In the genomic region with DNA sequence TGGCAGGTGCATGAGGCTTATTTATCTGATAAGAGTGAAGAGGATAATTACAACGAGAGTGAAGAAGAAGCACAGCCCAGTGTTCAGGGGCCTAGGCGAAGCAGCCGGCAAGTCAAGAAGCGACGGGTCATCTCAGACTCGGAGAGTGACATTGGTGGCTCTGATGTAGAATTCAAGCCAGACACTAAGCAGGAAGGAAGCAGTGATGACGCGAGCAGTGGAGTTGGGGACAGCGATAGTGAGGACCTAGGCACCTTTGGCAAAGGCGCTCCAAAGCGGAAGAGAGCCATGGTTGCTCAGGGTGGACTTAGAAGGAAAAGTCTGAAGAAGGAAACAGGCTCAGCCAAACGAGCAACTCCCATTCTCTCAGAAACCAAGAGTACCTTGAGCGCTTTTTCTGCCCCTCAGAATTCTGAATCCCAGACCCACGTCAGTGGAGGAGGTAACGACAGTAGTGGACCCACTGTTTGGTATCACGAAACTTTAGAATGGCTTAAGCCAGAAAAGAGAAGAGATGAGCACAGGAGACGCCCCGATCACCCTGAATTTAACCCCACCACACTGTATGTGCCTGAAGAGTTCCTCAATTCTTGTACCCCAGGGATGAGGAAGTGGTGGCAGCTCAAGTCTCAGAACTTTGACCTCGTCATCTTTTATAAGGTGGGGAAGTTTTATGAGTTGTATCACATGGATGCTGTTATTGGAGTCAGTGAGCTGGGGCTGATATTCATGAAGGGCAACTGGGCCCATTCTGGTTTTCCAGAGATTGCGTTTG, we compare ENCODE assay signal across 24 mouse cellular contexts. TPM values are rescaled to one million over a fixed set of nuclear protein-coding genes. Genes with fewer than 3 reads are reported as not detected.
DNase-seq lines count a peak whose midpoint lies in the region; ATAC-seq and TF ChIP-seq lines count a peak whose summit lies in the region.
"Had no signal": no experiment of that assay in that cellular context is flagged by ENCODE, and none has a peak within 500 bp of the region (broad histone marks: within the 10 kb centered on the region; RNA-seq: fewer than 3 reads in every experiment).

No protein-coding gene starts in this region.

- WGBS in liver, embryonic 11.5 days: 93% methylated on average over 20 of the region's 20 CpGs
- WGBS in liver, embryonic 12.5 days (ENCODE audit: insufficient replicate concordance): 87% methylated on average over 20 of the region's 20 CpGs
- 80% methylated on average over 20 of the region's 20 CpGs for WGBS in liver, postnatal 0 days (ENCODE audit: insufficient replicate concordance)

- H3K27ac ChIP-seq in liver, embryonic 11.5 days (ENCODE audit: low read depth, low read length): no peak overlapping the region
- H3K27ac ChIP-seq in liver, embryonic 12.5 days: no peak overlapping the region
- H3K27ac ChIP-seq in liver, postnatal 0 days (ENCODE audit: low read depth): no peak overlapping the region
- H3K27ac ChIP-seq: embryonic facial prominence, embryonic 12.5 days; heart, embryonic 10.5 days; hindbrain, embryonic 15.5 days had no signal

- intact Hi-C loops in left cerebral cortex, postnatal 25 days (cut with DNase I): no loop called here

- H3K27me3 ChIP-seq in liver, embryonic 11.5 days (replicated peaks; ENCODE audit: control insufficient read depth, insufficient read depth, low read length): no peaks in the 10 kb centered on the region
- H3K27me3 ChIP-seq in liver, embryonic 12.5 days (replicated peaks): no peaks in the 10 kb centered on the region
- H3K27me3 ChIP-seq in liver, postnatal 0 days (ENCODE audit: insufficient read depth, low read length): no peaks in the 10 kb centered on the region
- H3K27me3 ChIP-seq in splenic B cell, adult 2 months (ENCODE audit: control insufficient read depth, insufficient read depth, low read length, poor library complexity, severe bottlenecking): no peaks in the 10 kb centered on the region
- H3K27me3 ChIP-seq: embryonic facial prominence, embryonic 12.5 days; hindbrain, embryonic 15.5 days had no signal

- TF ChIP-seq EP300 in liver, postnatal 0 days (IDR thresholded peaks at IDR 0.05; ENCODE audit: low read depth): no peak

- H3K36me3 ChIP-seq in liver, embryonic 11.5 days (ENCODE audit: control insufficient read depth, insufficient read depth, low read length): peaks cover 50% of the 10 kb centered on the region
- H3K36me3 ChIP-seq in liver, embryonic 12.5 days: peaks cover 100% of the 10 kb centered on the region
- peaks cover 59% of the 10 kb centered on the region for H3K36me3 ChIP-seq in liver, postnatal 0 days (replicated peaks; ENCODE audit: insufficient read depth, low read length)
- H3K36me3 ChIP-seq in splenic B cell, adult 2 months (ENCODE audit: control insufficient read depth, insufficient read depth, low read length, poor library complexity, severe bottlenecking): peaks cover 6% of the 10 kb centered on the region; the same call in 1 of the 2 replicates

- no peak for TF ChIP-seq CTCF in liver, postnatal 0 days (IDR thresholded peaks at IDR 0.05; ENCODE audit: low read depth)

- no peak overlapping the region for H3K4me3 ChIP-seq in liver, embryonic 11.5 days (ENCODE audit: low read depth, low read length)
- H3K4me3 ChIP-seq in liver, embryonic 12.5 days: no peak overlapping the region
- H3K4me3 ChIP-seq in liver, postnatal 0 days (ENCODE audit: low read depth, low read length): no peak overlapping the region
- H3K4me3 ChIP-seq: embryonic facial prominence, embryonic 12.5 days; heart, embryonic 10.5 days; hindbrain, embryonic 15.5 days had no signal

- no peak overlapping the region for H3K4me2 ChIP-seq in liver, embryonic 11.5 days
- H3K4me2 ChIP-seq in liver, embryonic 12.5 days: no peak overlapping the region
- H3K4me2 ChIP-seq in liver, postnatal 0 days (ENCODE audit: low read depth, low read length): no peak overlapping the region
- H3K4me2 ChIP-seq: embryonic facial prominence, embryonic 12.5 days; hindbrain, embryonic 15.5 days had no signal

- H3K9me3 ChIP-seq in liver, embryonic 11.5 days (ENCODE audit: control insufficient read depth, low read length): no peaks in the 10 kb centered on the region
- H3K9me3 ChIP-seq in liver, embryonic 12.5 days (replicated peaks): no peaks in the 10 kb centered on the region
- H3K9me3 ChIP-seq in liver, postnatal 0 days (ENCODE audit: low read length): no peaks in the 10 kb centered on the region
- H3K9me3 ChIP-seq: embryonic facial prominence, embryonic 12.5 days; heart, embryonic 10.5 days; hindbrain, embryonic 15.5 days had no signal

- peak; percentile 28 for DNase-seq in liver, embryonic 11.5 days (ENCODE audit: low spot score)
- DNase-seq in liver, postnatal 0 days: no peak
- peak; percentile 32 for DNase-seq in splenic B cell, adult 2 months (ENCODE audit: low read depth, low spot score)
- DNase-seq in cerebellum, postnatal 10 days: no peak
- DNase-seq in left cerebral cortex, postnatal 25 days (ENCODE audit: low spot score in 2 of 2): no peak
- DNase-seq in layer of hippocampus, adult 11-12 months (ENCODE audit: low spot score): no peak
- DNase-seq: adrenal gland, postnatal 36 days; cerebellum, adult 11 months; cerebellum, postnatal 14 days; gastrocnemius, postnatal 36 days; heart, postnatal 4 days; kidney, adult 11 months; kidney, postnatal 4 days; layer of hippocampus, adult 9-11 months; lung, postnatal 14 days; right cerebral cortex, postnatal 25 days; spleen, adult 18-20 months; thymus, postnatal 25 days had no signal

- H3K9ac ChIP-seq in liver, embryonic 11.5 days (ENCODE audit: low read depth, low read length): no peak overlapping the region
- no peak overlapping the region for H3K9ac ChIP-seq in liver, embryonic 12.5 days
- H3K9ac ChIP-seq in liver, postnatal 0 days (replicated peaks): no peak overlapping the region
- H3K9ac ChIP-seq: embryonic facial prominence, embryonic 12.5 days; hindbrain, embryonic 15.5 days had no signal

- no peak for ATAC-seq in liver, embryonic 11.5 days (replicated peaks; ENCODE audit: low FRiP score)
- ATAC-seq in liver, embryonic 12.5 days: no peak
- ATAC-seq in granulocyte monocyte progenitor cell, adult 5-6 weeks (replicated peaks; ENCODE audit: poor library complexity, severe bottlenecking): peak; percentile 92
- peak; percentile 42; the same call in 1 of the 2 replicates for ATAC-seq in liver, postnatal 0 days
- ATAC-seq: midbrain, embryonic 16.5 days had no signal

- no peaks in the 10 kb centered on the region for H3K4me1 ChIP-seq in liver, embryonic 11.5 days (replicated peaks; ENCODE audit: control insufficient read depth, insufficient read depth, low read length)
- no peaks in the 10 kb centered on the region; the same call in 1 of the 2 replicates for H3K4me1 ChIP-seq in liver, embryonic 12.5 days
- H3K4me1 ChIP-seq in liver, postnatal 0 days (ENCODE audit: insufficient read depth): 0 out of 2 replicates have a peak, but pooled peaks cover 4% of the 10 kb centered on the region
- H3K4me1 ChIP-seq: embryonic facial prominence, embryonic 12.5 days; heart, embryonic 10.5 days; hindbrain, embryonic 15.5 days had no signal

RNA-seq across cellular contexts. Expression of gene Msh6, which starts 9.8 kb away (rescaled TPM):
- polyA plus RNA-seq in liver, embryonic 11.5 days (2014; fragmentation: Nextera tagmentation; extraction: Ambion mirVana): 69.0 and 80.0 TPM in 2 replicates
- 52.0 and 52.4 TPM in 2 replicates for polyA plus RNA-seq in liver, embryonic 12.5 days (2016; fragmentation: Nextera tagmentation; extraction: Ambion mirVana)
- 59.2 and 72.8 TPM in 2 replicates for total RNA-seq in granulocyte monocyte progenitor cell, adult 5-6 weeks (2014; fragmentation: Nextera tagmentation)
- total RNA-seq in granulocyte monocyte progenitor cell, adult 5-6 weeks (2017): 84.2 and 89.4 TPM in 2 replicates
- polyA plus RNA-seq in liver, postnatal 0 days (2015; fragmentation: Nextera tagmentation; extraction: Ambion mirVana): 8.9 and 11.7 TPM in 2 replicates
- 10 to 100 TPM; 12.9 to 14.4 TPM for total RNA-seq in left cerebral cortex, postnatal 25 days (2021)

Comparison
In these comparisons a context has a peak if more than half of its experiments do, and no peak if none do; other contexts are left out.
1. ATAC-seq: peak in granulocyte monocyte progenitor cell, adult 5-6 weeks (single experiment) and liver, postnatal 0 days (single experiment); none in liver, embryonic 11.5 days (single experiment) and liver, embryonic 12.5 days (single experiment).
2. DNase-seq: peak in liver, embryonic 11.5 days (single experiment) and splenic B cell, adult 2 months (single experiment); none in liver, postnatal 0 days (single experiment), cerebellum, postnatal 10 days (0 of 2), left cerebral cortex, postnatal 25 days (0 of 2) and layer of hippocampus, adult 11-12 months (single experiment).